Mouse (Mus musculus): ENCODE data around the gene Samd11.

Samd11 gene

GRCm38 (mm10) chr4:156209963-156210635 is 45.4 kb downstream of the Samd11 start:
- no peak for DNase-seq

GRCm38 (mm10) chr4:156208872-156209271 is 46.6 kb downstream of the Samd11 start:
- DNase-seq = no peak

GRCm38 (mm10) chr4:156203413-156204131 is 51.9 kb downstream of the Samd11 start:
- DNase-seq = peak; percentile 52

GRCm38 (mm10) chr4:156203001-156203412 is 52.5 kb downstream of the Samd11 start, which contains the start of gene AW011738:
TSS of gene AW011738 (plus strand) at chr4:156203304.
- DNase-seq = peak; percentile 84

GRCm38 (mm10) chr4:156202462-156202893 is 53.0 kb downstream of the Samd11 start:
- peak; percentile 40 for DNase-seq

GRCm38 (mm10) chr4:156200623-156201475 is 54.6 kb downstream of the Samd11 start, which contains the start of gene Isg15:
TSS of gene Isg15 (minus strand) at chr4:156200818.
- no peak for DNase-seq

- peak; percentile 91 for DNase-seq
Observed at GRCm38 (mm10) chr4:156197829-156198205, 57.6 kb downstream of the Samd11 start.

GRCm38 (mm10) chr4:156197131-156197828 is 58.2 kb downstream of the Samd11 start, which contains the start of gene Agrn:
TSS of gene Agrn (minus strand) at chr4:156197488.
- peak; percentile 76 for DNase-seq
